In genomic region chr2:121270521-121271235, GRCm38 (mm10) we compare ENCODE assay signal across 8 mouse cellular contexts. TPM values are rescaled to one million over a fixed set of nuclear protein-coding genes. Genes with fewer than 3 reads are reported as not detected.
DNase-seq lines count a peak whose midpoint lies in the region; ATAC-seq and TF ChIP-seq lines count a peak whose summit lies in the region.

No protein-coding gene starts in this region.

- TF ChIP-seq POLR2A in embryonic fibroblast, embryonic 13.5 days (IDR thresholded peaks at IDR 0.05; ENCODE audit: low read depth, low read length): no peak
- TF ChIP-seq POLR2A in small intestine, adult 2 months (IDR thresholded peaks at IDR 0.05; ENCODE audit: low read depth, low read length): no peak

- H3K9ac ChIP-seq in limb, embryonic 13.5 days: peak overlapping the region; percentile 85

- H3K4me2 ChIP-seq in limb, embryonic 13.5 days (replicated peaks): peak overlapping the region; percentile 75

- peak overlapping the region; percentile 96 for H3K27ac ChIP-seq in heart, embryonic 10.5 days
- H3K27ac ChIP-seq in embryonic fibroblast, embryonic 13.5 days (ENCODE audit: insufficient read depth, low read length): no peak overlapping the region
- peak overlapping the region; percentile 89 for H3K27ac ChIP-seq in limb, embryonic 13.5 days
- H3K27ac ChIP-seq in small intestine, adult 2 months (ENCODE audit: insufficient read depth, low read depth, low read length): no peak overlapping the region

- ATAC-seq in limb, embryonic 13.5 days (ENCODE audit: low FRiP score, low read depth): peak; percentile 81

- no peak for DNase-seq in heart, embryonic 10.5 days (ENCODE audit: low spot score)
- DNase-seq in heart, postnatal 25 days (ENCODE audit: low spot score): no peak
- no peak for DNase-seq in frontal cortex, postnatal 36 days (ENCODE audit: low spot score in 2 of 2)
- DNase-seq in gastrocnemius, adult 18-20 months (ENCODE audit: low spot score): no peak

- no peaks in the 10 kb centered on the region for H3K9me3 ChIP-seq in heart, embryonic 10.5 days
- H3K9me3 ChIP-seq in E14TG2a.4 (ENCODE audit: low read length): no peaks in the 10 kb centered on the region
- H3K9me3 ChIP-seq in limb, embryonic 13.5 days: no peaks in the 10 kb centered on the region

- H3K4me1 ChIP-seq in heart, embryonic 10.5 days: peaks cover 16% of the 10 kb centered on the region
- H3K4me1 ChIP-seq in E14TG2a.4 (replicated peaks; ENCODE audit: low read depth, low read length): peaks cover 36% of the 10 kb centered on the region
- H3K4me1 ChIP-seq in embryonic fibroblast, embryonic 13.5 days (ENCODE audit: control insufficient read depth, insufficient read depth, low read length): peaks cover 6% of the 10 kb centered on the region
- peaks cover 30% of the 10 kb centered on the region for H3K4me1 ChIP-seq in limb, embryonic 13.5 days
- no peaks in the 10 kb centered on the region for H3K4me1 ChIP-seq in small intestine, adult 2 months (ENCODE audit: control insufficient read depth, insufficient read depth, insufficient read length, low read length)

- WGBS in heart, embryonic 10.5 days: 1% methylated on average over 35 of the region's 35 CpGs
- WGBS in limb, embryonic 13.5 days: under 1% methylated on average over 31 of the region's 35 CpGs
- WGBS in small intestine, adult 2 months: 3% methylated on average over 35 of the region's 35 CpGs

- H3K27me3 ChIP-seq in heart, embryonic 10.5 days (ENCODE audit: insufficient read depth, poor library complexity, severe bottlenecking): no peaks in the 10 kb centered on the region
- H3K27me3 ChIP-seq in E14TG2a.4 (ENCODE audit: insufficient read depth, low read length): peaks cover 25% of the 10 kb centered on the region
- H3K27me3 ChIP-seq in limb, embryonic 13.5 days: no peaks in the 10 kb centered on the region
- no peaks in the 10 kb centered on the region for H3K27me3 ChIP-seq in small intestine, adult 2 months (ENCODE audit: control insufficient read depth, insufficient read depth, low read length)

- intact Hi-C loops in heart, postnatal 25 days (cut with DNase I): loop anchor here (2.0 kb wide), 2 partner anchors 18 to 84 kb away; partner anchors contain the start of genes Map1a and Ppip5k1

- H3K4me3 ChIP-seq in heart, embryonic 10.5 days: peak overlapping the region; percentile 87
- H3K4me3 ChIP-seq in E14TG2a.4 (replicated peaks; ENCODE audit: low read length): peak overlapping the region; percentile 87
- H3K4me3 ChIP-seq in embryonic fibroblast, embryonic 13.5 days (ENCODE audit: insufficient read depth, low read length): peak overlapping the region; percentile 85
- peak overlapping the region; percentile 86 for H3K4me3 ChIP-seq in limb, embryonic 13.5 days
- H3K4me3 ChIP-seq in small intestine, adult 2 months (ENCODE audit: low read depth, low read length): peak overlapping the region; percentile 88

- H3K36me3 ChIP-seq in heart, embryonic 10.5 days: peaks cover 37% of the 10 kb centered on the region
- H3K36me3 ChIP-seq in E14TG2a.4 (ENCODE audit: insufficient read depth, low read length): peaks cover 39% of the 10 kb centered on the region
- H3K36me3 ChIP-seq in limb, embryonic 13.5 days: peaks cover 35% of the 10 kb centered on the region
- peaks cover 3% of the 10 kb centered on the region; the same call in 1 of the 2 replicates for H3K36me3 ChIP-seq in small intestine, adult 2 months (ENCODE audit: control insufficient read depth, insufficient read depth, low read length)

- no peak for TF ChIP-seq CTCF in E14TG2a.4 (conservative IDR thresholded peaks at IDR 0.05; ENCODE audit: low read length)
- TF ChIP-seq CTCF in embryonic fibroblast, embryonic 13.5 days (IDR thresholded peaks at IDR 0.05; ENCODE audit: borderline replicate concordance, insufficient read depth, low read length): no peak
- TF ChIP-seq CTCF in small intestine, adult 2 months (IDR thresholded peaks at IDR 0.05; ENCODE audit: extremely low read depth, insufficient read length, insufficient replicate concordance, low read depth, low read length): no peak

RNA-seq across cellular contexts. Expression of gene Trp53bp1, which starts 0.5 kb away (rescaled TPM):
- polyA plus RNA-seq in heart, embryonic 10.5 days (2016; fragmentation: Nextera tagmentation; extraction: Ambion mirVana): 75.0 and 81.9 TPM in 2 replicates
- total RNA-seq in heart, postnatal 25 days (2021): 10 to 100 TPM; 28.4 to 28.9 TPM
- polyA plus RNA-seq in embryonic fibroblast, embryonic 13.5 days (2011; ENCODE audit: insufficient read length, low read depth, missing spikeins): 54.5 and 61.5 TPM in 2 replicates
- polyA plus RNA-seq in limb, embryonic 13.5 days (2015; fragmentation: Nextera tagmentation; extraction: Ambion mirVana): 89.9 and 99.6 TPM in 2 replicates
- 4.6 and 9.5 TPM in 2 replicates for polyA plus RNA-seq in small intestine, adult 2 months (2012; rRNA removed)
- total RNA-seq in gastrocnemius, adult 18-20 months (2021): 10 to 100 TPM; 17.3 to 22.7 TPM

RNA-seq across cellular contexts. Expression of gene Map1a, which starts 18.7 kb away (rescaled TPM):
- 5.2 and 5.5 TPM in 2 replicates for polyA plus RNA-seq in heart, embryonic 10.5 days (2016; fragmentation: Nextera tagmentation; extraction: Ambion mirVana)
- 1 to 10 TPM; 4.5 to 5.1 TPM for total RNA-seq in heart, postnatal 25 days (2021)
- polyA plus RNA-seq in embryonic fibroblast, embryonic 13.5 days (2011; ENCODE audit: insufficient read length, low read depth, missing spikeins): 61.1 and 75.0 TPM in 2 replicates
- polyA plus RNA-seq in limb, embryonic 13.5 days (2015; fragmentation: Nextera tagmentation; extraction: Ambion mirVana): 3.1 and 4.5 TPM in 2 replicates
- polyA plus RNA-seq in small intestine, adult 2 months (2012; rRNA removed): 1.9 and 2.2 TPM in 2 replicates
- total RNA-seq in gastrocnemius, adult 18-20 months (2021): 10 to 100 TPM in 1 of 2 experiments, 1 to 10 TPM in 1; 4.7 to 13.4 TPM

Comparison
In these comparisons a context has a peak if more than half of its experiments do, and no peak if none do; other contexts are left out.
1. H3K27ac ChIP-seq: peak in heart, embryonic 10.5 days (single experiment) and limb, embryonic 13.5 days (single experiment); none in embryonic fibroblast, embryonic 13.5 days (single experiment) and small intestine, adult 2 months (single experiment).
2. Peak in every context shown above with its lines, with median percentiles within 50 percentile points of each other: H3K4me3 ChIP-seq.